Mouse (Mus musculus): ENCODE results near the gene Cd4.

DNA sequence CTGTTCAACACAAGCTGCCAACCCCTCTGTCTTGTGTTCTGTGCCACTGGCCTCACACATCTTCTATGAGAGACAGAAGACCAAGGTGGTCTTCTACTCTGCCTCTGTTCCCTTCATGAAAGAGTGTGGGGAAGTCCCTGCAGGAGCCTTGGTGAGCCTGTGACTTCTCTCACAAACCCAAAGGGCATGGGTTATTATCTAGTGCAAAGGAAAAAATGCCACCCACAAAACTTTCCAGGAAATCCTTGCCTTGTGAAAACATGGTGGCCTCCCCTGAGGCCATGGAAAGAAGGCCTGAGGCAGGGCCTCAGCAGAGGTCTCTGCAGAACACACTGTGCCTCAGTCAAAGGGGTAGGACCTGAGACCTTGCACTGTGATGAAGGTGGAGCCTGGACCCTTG is 13.8 kb upstream of the Cd4 start:
- no peak for TF ChIP-seq CTCF (IDR thresholded peaks at IDR 0.05; ENCODE audit: borderline replicate concordance, extremely low read depth, insufficient read depth, insufficient read length)
- no peak for TF ChIP-seq POLR2A (IDR thresholded peaks at IDR 0.05; ENCODE audit: borderline replicate concordance, extremely low read depth, insufficient read depth, insufficient read length, poor library complexity, severe bottlenecking)

Measured in brain, embryonic 14.5 days (tissue).